Mouse (Mus musculus) kidney, adult 2 months (tissue): ENCODE data around the gene Sort1. TPM values are rescaled to one million over a fixed set of nuclear protein-coding genes. Genes with fewer than 3 reads are reported as not detected.

Experiments
- DNase-seq: peaks from one replicate; pipeline ENCODE4 v3.0.0; 2021
- H3K27ac ChIP-seq: fragments of 200-500 bp; 2 replicates; pipeline ENCODE4 v1.5.1; 2012; ENCODE audit warnings: low read depth, low read length, control low read depth, inconsistent platforms; ENCODE audit not compliant: insufficient read depth
- H3K27me3 ChIP-seq: fragments of 200-500 bp; replicated peaks from 2 replicates; pipeline ENCODE4 v1.6.1; 2012; ENCODE audit warnings: mild to moderate bottlenecking, moderate library complexity, low read length, inconsistent platforms; ENCODE audit not compliant: control insufficient read depth, insufficient read depth
- H3K36me3 ChIP-seq: fragments of 200-500 bp; 2 replicates; pipeline ENCODE4 v1.6.1; 2012; ENCODE audit warnings: mild to moderate bottlenecking, moderate library complexity, low read length, inconsistent platforms; ENCODE audit not compliant: control insufficient read depth, insufficient read depth
- H3K4me1 ChIP-seq: fragments of 200-500 bp; 2 replicates; pipeline ENCODE4 v1.6.1; 2011; ENCODE audit warnings: low read length; ENCODE audit not compliant: control insufficient read depth, insufficient read depth
- H3K4me3 ChIP-seq: fragments of 200-500 bp; 2 replicates; pipeline ENCODE4 v1.5.1; 2011; ENCODE audit warnings: mild to moderate bottlenecking, low read depth, low read length, control low read depth; ENCODE audit not compliant: insufficient read depth
- CTCF ChIP-seq: fragments of 200-500 bp; conservative IDR thresholded peaks from 2 replicates; pipeline ENCODE4 v1.5.1; 2011; ENCODE audit warnings: low read depth, mild to moderate bottlenecking, control low read depth, low read length, moderate library complexity, mixed read lengths; ENCODE audit not compliant: insufficient read depth, insufficient read length
- POLR2A ChIP-seq: fragments of 200-500 bp; IDR thresholded peaks from one replicate; pipeline ENCODE4 v1.6.1; 2011; ENCODE audit warnings: low read depth, low read length, control low read depth
- WGBS: fragments of 180-500 bp; shearing (Covaris S2); methylation state at CpG from one replicate; pipeline ENCODE4 v1.1.7; 2018; 5-methylcytosine and 5-hydroxymethylcytosine counted together
- polyA plus RNA-seq: library from polyadenylated mRNA; depleted of rRNA; stranded (reverse); fragments of >200 nt; gene quantifications from 2 replicates; pipeline ENCODE4 v1.2.3, GENCODE M21; 2012

Gene Sort1
- polyA plus RNA-seq, 1 experiment: 30.2 TPM

DNA sequence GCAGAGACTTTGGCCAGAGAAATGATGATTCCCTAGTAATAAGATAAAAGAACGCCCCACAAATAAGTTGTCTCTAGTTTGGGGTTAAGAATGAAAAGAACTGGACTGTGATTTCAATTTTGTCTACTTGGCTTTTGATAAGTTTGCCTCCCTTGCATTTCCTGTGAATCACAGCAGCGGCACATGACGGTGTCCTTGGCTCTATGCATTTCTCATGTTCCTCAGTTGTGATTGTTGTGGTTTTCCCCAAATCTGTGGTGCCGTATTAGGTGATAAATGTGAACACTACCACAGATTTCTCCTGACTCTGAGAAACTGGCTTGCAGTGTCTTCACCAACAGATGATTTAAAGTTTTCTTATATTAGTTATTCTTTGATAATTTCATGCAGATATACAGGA, 38.3 kb downstream of the Sort1 start:
- no peak overlapping the region for H3K4me3 ChIP-seq
- DNase-seq: no peak
- WGBS: 88% methylated on average over 4 of the region's 4 CpGs
- no peaks in the 10 kb centered on the region for H3K36me3 ChIP-seq
- H3K4me1 ChIP-seq: no peaks in the 10 kb centered on the region
- TF ChIP-seq CTCF (no peak), POLR2A (no peak)
- H3K27me3 ChIP-seq: no peaks in the 10 kb centered on the region
- no peak overlapping the region for H3K27ac ChIP-seq

DNA sequence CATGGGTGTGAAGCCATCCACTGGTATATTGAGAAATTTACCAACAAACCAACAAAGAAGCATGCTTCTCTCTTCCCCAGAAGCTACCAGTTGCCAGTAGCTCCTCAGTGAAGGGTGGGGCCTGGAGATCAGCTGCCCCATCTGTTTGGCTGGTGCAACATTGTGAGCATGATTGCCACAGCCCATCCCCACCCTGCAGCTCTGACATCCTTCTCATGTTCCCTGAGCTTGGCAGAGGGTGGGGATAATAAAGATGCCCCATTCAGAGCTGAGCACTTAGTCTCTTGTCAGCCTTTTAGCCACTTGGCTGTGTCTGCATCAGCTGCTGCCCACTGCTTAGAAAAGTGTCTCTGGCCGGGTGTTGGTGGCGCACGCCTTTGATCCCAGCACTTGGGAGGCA, 39.1 kb downstream of the Sort1 start:
- no peak for DNase-seq

DNA sequence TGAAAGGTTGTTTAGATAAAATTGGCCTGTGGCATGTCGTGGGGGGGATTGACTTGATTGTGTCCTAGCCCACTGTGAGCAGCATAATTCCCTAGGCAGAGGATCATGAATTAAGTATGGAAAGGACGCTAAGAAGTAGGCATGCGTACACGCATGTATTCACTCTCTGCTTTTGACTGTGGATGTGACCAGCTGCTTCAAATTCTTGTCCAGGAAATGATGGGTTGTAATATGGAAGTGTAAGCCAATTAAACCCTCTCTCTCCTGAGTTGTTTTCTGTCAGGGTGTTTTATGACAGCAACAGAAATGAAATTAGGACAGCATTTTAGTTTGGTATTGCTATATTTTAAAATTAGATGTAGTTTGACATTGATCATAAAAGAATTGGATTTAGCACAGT, 41.0 kb downstream of the Sort1 start:
- H3K4me3 ChIP-seq: no peak overlapping the region
- no peak for DNase-seq
- no peak overlapping the region for H3K27ac ChIP-seq
- TF ChIP-seq POLR2A: no peak
- TF ChIP-seq CTCF: no peak
- no peaks in the 10 kb centered on the region for H3K36me3 ChIP-seq
- H3K4me1 ChIP-seq: no peaks in the 10 kb centered on the region
- 82% methylated on average over 4 of the region's 4 CpGs for WGBS
- no peaks in the 10 kb centered on the region for H3K27me3 ChIP-seq

More for the DNA sequence above, 39.1 kb downstream of the Sort1 start:
- H3K4me1 ChIP-seq: no peaks in the 10 kb centered on the region
- no peak for TF ChIP-seq CTCF
- TF ChIP-seq POLR2A: no peak
- H3K27me3 ChIP-seq: no peaks in the 10 kb centered on the region
- 94% methylated on average over 3 of the region's 3 CpGs for WGBS
- no peaks in the 10 kb centered on the region for H3K36me3 ChIP-seq
- H3K27ac ChIP-seq: no peak overlapping the region
- H3K4me3 ChIP-seq: no peak overlapping the region

DNA sequence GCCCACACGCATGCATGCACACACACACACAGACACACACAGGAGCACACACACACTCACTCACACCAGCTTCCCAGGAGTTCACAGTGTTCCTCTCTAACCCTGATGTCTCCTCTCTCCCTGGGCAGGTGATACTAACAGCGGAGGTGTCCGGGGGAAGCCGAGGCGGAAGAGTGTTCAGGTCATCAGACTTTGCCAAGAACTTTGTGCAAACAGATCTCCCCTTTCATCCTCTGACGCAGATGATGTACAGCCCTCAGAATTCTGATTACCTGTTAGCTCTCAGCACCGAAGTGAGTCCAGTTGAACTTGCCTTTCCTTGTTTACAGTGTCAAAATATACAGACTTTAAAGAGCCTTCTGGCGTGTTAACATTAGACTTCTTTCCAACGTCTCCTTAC, 41.6 kb downstream of the Sort1 start:
- WGBS: 93% methylated on average over 9 of the region's 9 CpGs
- no peak overlapping the region for H3K4me3 ChIP-seq
- no peaks in the 10 kb centered on the region for H3K27me3 ChIP-seq
- H3K36me3 ChIP-seq: no peaks in the 10 kb centered on the region
- TF ChIP-seq POLR2A (no peak), CTCF (no peak)
- DNase-seq: no peak
- H3K27ac ChIP-seq: no peak overlapping the region
- no peaks in the 10 kb centered on the region for H3K4me1 ChIP-seq

DNA sequence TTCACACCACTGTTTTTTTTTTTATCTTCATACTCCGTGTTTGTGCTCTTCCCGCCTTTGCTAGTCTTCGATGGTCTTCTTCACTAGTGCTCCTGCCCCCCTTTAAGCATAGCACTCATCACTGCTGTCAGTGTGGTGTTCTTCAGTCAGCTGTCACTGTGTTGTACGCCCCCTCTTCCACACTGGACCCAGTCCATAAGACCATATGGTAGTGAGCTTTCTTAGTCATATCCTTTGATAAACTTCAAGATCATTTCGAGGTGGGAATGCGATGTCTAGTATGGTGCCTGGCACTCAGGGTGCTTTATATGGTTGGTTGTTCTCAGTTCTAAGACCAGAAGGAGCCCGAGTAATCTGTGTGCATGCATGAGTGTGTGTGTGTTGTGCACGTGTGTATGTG, 43.4 kb downstream of the Sort1 start:
- Histone ChIP-seq H3K4me3 (no peak overlapping the region), H3K27ac (no peak overlapping the region), H3K4me1 (no peaks in the 10 kb centered on the region), H3K27me3 (no peaks in the 10 kb centered on the region), H3K36me3 (no peaks in the 10 kb centered on the region)
- TF ChIP-seq CTCF (no peak), POLR2A (no peak)
- WGBS: 91% methylated on average over 8 of the region's 8 CpGs
- DNase-seq: no peak

DNA sequence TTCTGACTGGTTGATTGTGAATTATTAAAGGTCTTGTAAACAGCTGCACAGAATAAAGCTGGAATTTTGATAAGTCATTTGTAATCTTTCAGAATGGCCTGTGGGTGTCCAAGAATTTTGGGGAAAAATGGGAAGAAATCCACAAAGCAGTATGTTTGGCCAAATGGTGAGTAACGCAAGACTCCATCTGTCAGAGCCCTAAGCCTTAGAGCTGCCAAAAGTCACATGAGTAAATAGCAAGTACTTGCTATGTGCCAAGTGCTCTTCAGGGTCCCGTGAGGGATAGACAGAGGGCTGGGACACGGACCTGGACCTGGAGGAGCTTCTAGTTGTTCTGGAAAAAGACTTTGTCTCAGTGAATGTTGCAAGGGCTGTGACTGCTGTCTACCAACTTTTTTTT, 44.0 kb downstream of the Sort1 start:
- TF ChIP-seq POLR2A: no peak
- peak; percentile 11 for DNase-seq
- H3K36me3 ChIP-seq: no peaks in the 10 kb centered on the region
- 58% methylated on average over 3 of the region's 3 CpGs for WGBS
- H3K27ac ChIP-seq: no peak overlapping the region
- H3K4me3 ChIP-seq: no peak overlapping the region
- no peaks in the 10 kb centered on the region for H3K4me1 ChIP-seq
- no peaks in the 10 kb centered on the region for H3K27me3 ChIP-seq

DNA sequence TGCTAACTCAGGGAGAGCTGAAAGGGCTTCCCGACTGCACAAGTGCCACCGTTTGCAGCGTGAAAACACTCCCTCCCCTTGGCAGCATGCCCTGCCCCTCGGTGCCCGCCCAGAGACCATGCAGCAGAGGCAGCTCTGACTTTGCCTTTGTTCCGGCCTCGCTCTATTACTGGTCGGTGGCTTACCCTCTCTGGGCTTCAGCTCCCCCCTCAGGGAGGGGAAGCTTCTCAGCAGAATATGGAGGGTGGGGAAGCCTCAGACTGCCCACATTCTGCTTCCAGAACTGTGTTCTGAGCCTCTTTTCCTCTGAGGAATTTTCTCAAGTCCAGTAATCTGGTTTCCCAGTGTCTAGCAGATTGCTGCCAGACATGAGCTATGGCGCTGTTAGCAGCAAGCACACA, 44.6 kb downstream of the Sort1 start:
- WGBS: 23% methylated on average over 9 of the region's 9 CpGs

DNA sequence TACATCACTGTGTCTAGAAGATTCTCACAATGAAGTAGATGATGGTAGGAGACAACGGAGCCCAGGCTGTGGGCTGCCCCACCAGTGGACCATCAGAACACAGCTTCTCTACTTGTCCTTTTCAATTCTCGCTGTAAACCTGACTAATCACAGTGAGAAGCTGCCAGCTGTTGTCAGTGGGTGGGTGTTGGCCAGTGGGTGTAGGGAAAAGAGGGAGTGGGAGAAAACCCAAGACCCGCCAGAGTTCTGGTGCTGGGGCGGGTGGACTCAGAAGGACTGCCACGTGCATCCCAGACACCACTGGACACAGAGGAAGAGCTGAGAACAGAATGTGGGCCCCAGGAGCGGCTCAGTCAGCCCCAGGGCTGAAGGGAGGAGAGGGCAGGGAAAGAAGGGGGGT, 46.9 kb downstream of the Sort1 start:
- Histone ChIP-seq H3K27me3 (no peaks in the 10 kb centered on the region), H3K4me1 (no peaks in the 10 kb centered on the region), H3K36me3 (no peaks in the 10 kb centered on the region), H3K4me3 (no peak overlapping the region), H3K27ac (no peak overlapping the region)
- TF ChIP-seq POLR2A (no peak), CTCF (no peak)
- 96% methylated on average over 6 of the region's 6 CpGs for WGBS
- DNase-seq: no peak

More for the DNA sequence above, 44.6 kb downstream of the Sort1 start:
- TF ChIP-seq CTCF (no peak), POLR2A (no peak)
- no peaks in the 10 kb centered on the region for H3K4me1 ChIP-seq
- peak; percentile 46 for DNase-seq
- no peaks in the 10 kb centered on the region for H3K27me3 ChIP-seq
- H3K36me3 ChIP-seq: no peaks in the 10 kb centered on the region
- H3K27ac ChIP-seq: no peak overlapping the region
- no peak overlapping the region for H3K4me3 ChIP-seq
